Mouse (Mus musculus): ENCODE results near the gene Hmgb1.

- TF ChIP-seq POLR2A (IDR thresholded peaks at IDR 0.05; ENCODE audit: low read depth, low read length) (no peak), CTCF (IDR thresholded peaks at IDR 0.05; ENCODE audit: borderline replicate concordance, insufficient read depth, low read length) (no peak)
Measured at GRCm38 (mm10) chr5:149205265-149205664, 21.0 kb upstream of the Hmgb1 start.
